Mouse (Mus musculus): ENCODE measurements at regions not wholly inside any gene's neighbourhood (a gene's known extent, or its start where the extent isn't known, plus 50 kb on each side); places are given as distances from the start of the nearest gene placed in this dataset.

- no peak for DNase-seq
Observed at GRCm38 (mm10) chr5:97656167-97656924, 199.5 kb upstream of the Gk2 start.

GRCm38 (mm10) chr5:97655266-97655665 lies 198.4 kb upstream of the Gk2 start:
- DNase-seq: no peak

- no peak for DNase-seq
Observed at GRCm38 (mm10) chr5:97654414-97654813, 197.6 kb upstream of the Gk2 start.

GRCm38 (mm10) chr5:97642251-97642650 lies 185.4 kb upstream of the Gk2 start:
- no peak for DNase-seq

GRCm38 (mm10) chr5:97641646-97642045 lies 184.8 kb upstream of the Gk2 start:
- no peak for DNase-seq

GRCm38 (mm10) chr5:97636357-97636756 lies 179.5 kb upstream of the Gk2 start:
- DNase-seq: no peak

GRCm38 (mm10) chr5:97633766-97634165 lies 176.9 kb upstream of the Gk2 start:
- DNase-seq: no peak

- DNase-seq: no peak
Observed at GRCm38 (mm10) chr5:97632791-97633190, 176.0 kb upstream of the Gk2 start.

- DNase-seq: no peak
Observed at GRCm38 (mm10) chr5:97625200-97625599, 168.4 kb upstream of the Gk2 start.

GRCm38 (mm10) chr5:97619890-97620289 lies 163.1 kb upstream of the Gk2 start:
- DNase-seq: no peak

- DNase-seq: peak; percentile 2
Observed at GRCm38 (mm10) chr5:97618411-97618810, 161.6 kb upstream of the Gk2 start.

GRCm38 (mm10) chr5:97602176-97602575 lies 145.4 kb upstream of the Gk2 start:
- DNase-seq: peak; percentile 56

- DNase-seq: no peak
Observed at GRCm38 (mm10) chr5:97601384-97601783, 144.6 kb upstream of the Gk2 start.

- DNase-seq: no peak
Observed at GRCm38 (mm10) chr5:97598741-97599140, 141.9 kb upstream of the Gk2 start.

GRCm38 (mm10) chr5:97595916-97596315 lies 139.1 kb upstream of the Gk2 start:
- no peak for DNase-seq

GRCm38 (mm10) chr5:97594081-97594480 lies 137.3 kb upstream of the Gk2 start:
- no peak for DNase-seq

GRCm38 (mm10) chr5:97582509-97582908 lies 125.7 kb upstream of the Gk2 start:
- DNase-seq: no peak

- DNase-seq: no peak
Observed at GRCm38 (mm10) chr5:97565486-97565885, 108.7 kb upstream of the Gk2 start.

GRCm38 (mm10) chr5:97563724-97564123 lies 106.9 kb upstream of the Gk2 start:
- DNase-seq: no peak

GRCm38 (mm10) chr5:97554274-97554673 lies 97.5 kb upstream of the Gk2 start:
- DNase-seq: no peak

- peak; percentile 16 for DNase-seq
Observed at GRCm38 (mm10) chr5:97553122-97553521, 96.3 kb upstream of the Gk2 start.

GRCm38 (mm10) chr5:97537492-97538257 lies 80.9 kb upstream of the Gk2 start:
- DNase-seq: no peak

- DNase-seq: no peak
Observed at GRCm38 (mm10) chr5:97533733-97534132, 76.9 kb upstream of the Gk2 start.

GRCm38 (mm10) chr5:97527555-97527954 lies 70.7 kb upstream of the Gk2 start:
- no peak for DNase-seq
